8 mouse cellular contexts compared by ENCODE assay signal in genomic region chr7:45128624-45129246, GRCm38 (mm10). TPM values are rescaled to one million over a fixed set of nuclear protein-coding genes. Genes with fewer than 3 reads are reported as not detected.
A peak's percentile ranks its signal among the peaks of the same experiment; 100 is the strongest.
DNase-seq lines count a peak whose midpoint lies in the region; ATAC-seq and TF ChIP-seq lines count a peak whose summit lies in the region.

Gene Rpl13a, minus strand, starts transcription at chr7:45128761.

- H3K27me3 ChIP-seq in ES-Bruce4 (ENCODE audit: control insufficient read depth, insufficient read depth, low read length, poor library complexity, severe bottlenecking): no peaks in the 10 kb centered on the region
- H3K27me3 ChIP-seq in forebrain, embryonic 13.5 days: no peaks in the 10 kb centered on the region
- H3K27me3 ChIP-seq in liver, postnatal 0 days (ENCODE audit: insufficient read depth, low read length): no peaks in the 10 kb centered on the region
- H3K27me3 ChIP-seq in neural tube, embryonic 14.5 days (ENCODE audit: control insufficient read depth, insufficient read depth, low read length): no peaks in the 10 kb centered on the region; the same call in 1 of the 2 replicates

- peak; percentile 85 for ATAC-seq in cerebellum, adult (ENCODE audit: insufficient number of reproducible peaks, low FRiP score, low TSS enrichment)
- peak; percentile 94 for ATAC-seq in forebrain, embryonic 13.5 days
- ATAC-seq in liver, postnatal 0 days: peak; percentile 86
- ATAC-seq in neural tube, embryonic 14.5 days (ENCODE audit: low read depth): peak; percentile 92

- peak within 1 kb of the TSS; percentile 90 for H3K4me2 ChIP-seq in forebrain, embryonic 13.5 days
- H3K4me2 ChIP-seq in liver, postnatal 0 days (ENCODE audit: low read depth, low read length): peak within 1 kb of the TSS; percentile 94
- peak within 1 kb of the TSS; percentile 77 for H3K4me2 ChIP-seq in neural tube, embryonic 14.5 days (ENCODE audit: low read depth, low read length)

- intact Hi-C loops in heart, postnatal 10 days (cut with DNase I): no loop called here

- no peaks in the 10 kb centered on the region for H3K9me3 ChIP-seq in ES-Bruce4 (replicated peaks; ENCODE audit: control insufficient read depth, insufficient read depth, low read length, poor library complexity, severe bottlenecking)
- H3K9me3 ChIP-seq in forebrain, embryonic 13.5 days (replicated peaks): no peaks in the 10 kb centered on the region
- H3K9me3 ChIP-seq in liver, postnatal 0 days (ENCODE audit: low read length): no peaks in the 10 kb centered on the region
- H3K9me3 ChIP-seq in neural tube, embryonic 14.5 days (ENCODE audit: control insufficient read depth, low read length): no peaks in the 10 kb centered on the region

- peak; percentile 42 for TF ChIP-seq CTCF in ES-Bruce4 (IDR thresholded peaks at IDR 0.05; ENCODE audit: low read depth, low read length)
- peak; percentile 89 for TF ChIP-seq CTCF in liver, postnatal 0 days (IDR thresholded peaks at IDR 0.05; ENCODE audit: low read depth)

- peak; percentile 99 to 100 for DNase-seq in heart, postnatal 10 days
- peak; percentile 98 for DNase-seq in large intestine, adult 2 months (ENCODE audit: low read depth, low spot score)
- peak; percentile 97 for DNase-seq in liver, postnatal 0 days
- peak; percentile 97 for DNase-seq in testis, postnatal 10 days (ENCODE audit: low spot score)

- WGBS in forebrain, embryonic 13.5 days: under 1% methylated on average over 48 of the region's 48 CpGs
- under 1% methylated on average over 48 of the region's 48 CpGs for whole genome bisulfite sequencing in large intestine, adult 2 months
- under 1% methylated on average over 46 of the region's 48 CpGs for WGBS in liver, postnatal 0 days (ENCODE audit: insufficient replicate concordance)
- under 1% methylated on average over 48 of the region's 48 CpGs for WGBS in neural tube, embryonic 14.5 days

- H3K4me1 ChIP-seq in ES-Bruce4 (ENCODE audit: control insufficient read depth, insufficient read depth, low read length): no peaks in the 10 kb centered on the region
- peaks cover 37% of the 10 kb centered on the region for H3K4me1 ChIP-seq in forebrain, embryonic 13.5 days
- H3K4me1 ChIP-seq in liver, postnatal 0 days (ENCODE audit: insufficient read depth): peaks cover 38% of the 10 kb centered on the region
- H3K4me1 ChIP-seq in neural tube, embryonic 14.5 days (ENCODE audit: control insufficient read depth, insufficient read depth, low read length): peaks cover 18% of the 10 kb centered on the region

- peak within 1 kb of the TSS; percentile 96 for H3K27ac ChIP-seq in ES-Bruce4 (ENCODE audit: insufficient read depth, low read length)
- peak within 1 kb of the TSS; percentile 93 for H3K27ac ChIP-seq in forebrain, embryonic 13.5 days
- peak within 1 kb of the TSS; percentile 92 for H3K27ac ChIP-seq in liver, postnatal 0 days (ENCODE audit: low read depth)
- H3K27ac ChIP-seq in neural tube, embryonic 14.5 days (ENCODE audit: low read depth, low read length): peak within 1 kb of the TSS; percentile 92

- peak; percentile 77; the same call in 1 of the 2 replicates for TF ChIP-seq EP300 in ES-Bruce4 (IDR thresholded peaks at IDR 0.05; ENCODE audit: insufficient read depth, low read depth, low read length)
- peak; percentile 55; the same call in 1 of the 2 replicates for TF ChIP-seq EP300 in liver, postnatal 0 days (IDR thresholded peaks at IDR 0.05; ENCODE audit: low read depth)

- peak within 1 kb of the TSS; percentile 96 for H3K4me3 ChIP-seq in ES-Bruce4 (ENCODE audit: low read depth, low read length)
- H3K4me3 ChIP-seq in forebrain, embryonic 13.5 days: peak within 1 kb of the TSS; percentile 82
- H3K4me3 ChIP-seq in liver, postnatal 0 days (ENCODE audit: low read depth, low read length): peak within 1 kb of the TSS; percentile 98
- H3K4me3 ChIP-seq in neural tube, embryonic 14.5 days (ENCODE audit: low read depth, low read length): peak within 1 kb of the TSS; percentile 94

- peak within 1 kb of the TSS; percentile 99 for H3K9ac ChIP-seq in ES-Bruce4 (ENCODE audit: low read depth, poor library complexity, severe bottlenecking)
- H3K9ac ChIP-seq in forebrain, embryonic 13.5 days: peak within 1 kb of the TSS; percentile 98
- H3K9ac ChIP-seq in liver, postnatal 0 days (replicated peaks): peak within 1 kb of the TSS; percentile 99
- peak within 1 kb of the TSS; percentile 97 for H3K9ac ChIP-seq in neural tube, embryonic 14.5 days (replicated peaks; ENCODE audit: low read depth, low read length)

- TF ChIP-seq POLR2A in ES-Bruce4 (IDR thresholded peaks at IDR 0.05; ENCODE audit: insufficient read depth, low read length): peak; percentile 64

- peaks cover 32% of the 10 kb centered on the region for H3K36me3 ChIP-seq in ES-Bruce4 (ENCODE audit: control insufficient read depth, insufficient read depth, low read length, poor library complexity, severe bottlenecking)
- H3K36me3 ChIP-seq in forebrain, embryonic 13.5 days (ENCODE audit: poor library complexity, severe bottlenecking): peaks cover 26% of the 10 kb centered on the region
- H3K36me3 ChIP-seq in liver, postnatal 0 days (replicated peaks; ENCODE audit: insufficient read depth, low read length): peaks cover 23% of the 10 kb centered on the region
- peaks cover 25% of the 10 kb centered on the region for H3K36me3 ChIP-seq in neural tube, embryonic 14.5 days (ENCODE audit: control insufficient read depth, insufficient read depth, low read length)

RNA-seq across cellular contexts. Expression of gene Rpl13a, which starts in this region (rescaled TPM):
- polyA plus RNA-seq in ES-Bruce4 (2011; ENCODE audit: insufficient read depth, insufficient read length, low read depth, missing spikeins): 3,729 and 4,020 TPM in 2 replicates
- polyA plus RNA-seq in forebrain, embryonic 13.5 days (2015; fragmentation: Nextera tagmentation; extraction: Ambion mirVana): 998 and 1,188 TPM in 2 replicates
- 100 to 1,000 TPM; 809 to 865 TPM for total RNA-seq in heart, postnatal 10 days (2021)
- polyA plus RNA-seq in large intestine, adult 2 months (2012; rRNA removed): 2,093 and 2,372 TPM in 2 replicates
- polyA plus RNA-seq in liver, postnatal 0 days (2015; fragmentation: Nextera tagmentation; extraction: Ambion mirVana): 938 and 993 TPM in 2 replicates
- polyA plus RNA-seq in neural tube, embryonic 14.5 days (2014; fragmentation: Nextera tagmentation; extraction: Ambion mirVana): 668 and 729 TPM in 2 replicates

Comparison
In these comparisons a context has a peak if more than half of its experiments do, and no peak if none do; other contexts are left out.
1. Peak in every context shown above with its lines: DNase-seq, ATAC-seq, H3K4me3 ChIP-seq and H3K27ac ChIP-seq.